Mouse (Mus musculus) kidney, embryonic 14.5 days (tissue): ENCODE results near the gene Nfkbid. TPM values are rescaled to one million over a fixed set of nuclear protein-coding genes. Genes with fewer than 3 reads are reported as not detected.

Experiments used
- ATAC-seq: fragments of 200-750 bp; cut with Nextera tagmentation; 2 replicates; pipeline ENCODE4 v1.8.0; 2017; ENCODE audit warnings: moderate number of reproducible peaks, mild to moderate bottlenecking, moderate TSS enrichment, moderate library complexity; ENCODE audit not compliant: low FRiP score, low TSS enrichment
- H3K27ac ChIP-seq: fragments of 300-500 bp; sonication (generic); 2 replicates; pipeline ENCODE4 v1.5.1; 2014; ENCODE audit warnings: low read depth, mild to moderate bottlenecking, low read length, moderate library complexity, mixed read lengths
- H3K27me3 ChIP-seq: fragments of 300-500 bp; sonication (generic); 2 replicates; pipeline ENCODE4 v1.6.1; 2014; ENCODE audit warnings: mild to moderate bottlenecking, low read length; ENCODE audit not compliant: control insufficient read depth, insufficient read depth
- H3K36me3 ChIP-seq: fragments of 300-500 bp; sonication (generic); 2 replicates; pipeline ENCODE4 v1.6.1; 2014; ENCODE audit warnings: low read length, mixed read lengths; ENCODE audit not compliant: control insufficient read depth, insufficient read depth
- H3K4me1 ChIP-seq: fragments of 300-500 bp; sonication (generic); 2 replicates; pipeline ENCODE4 v1.6.1; 2014; ENCODE audit warnings: low read length, mixed read lengths; ENCODE audit not compliant: control insufficient read depth, insufficient read depth
- H3K4me2 ChIP-seq: fragments of 300-500 bp; sonication (generic); replicated peaks from 2 replicates; pipeline ENCODE4 v1.6.1; 2014; ENCODE audit warnings: low read depth, mild to moderate bottlenecking, low read length
- H3K4me3 ChIP-seq: fragments of 300-500 bp; sonication (generic); 2 replicates; pipeline ENCODE4 v1.5.1; 2014; ENCODE audit warnings: mild to moderate bottlenecking, low read length
- H3K9ac ChIP-seq: fragments of 300-500 bp; sonication (generic); 2 replicates; pipeline ENCODE4 v1.6.1; 2014; ENCODE audit warnings: low read depth, mild to moderate bottlenecking, low read length, moderate library complexity
- H3K9me3 ChIP-seq: fragments of 300-500 bp; sonication (generic); 2 replicates; pipeline ENCODE4 v1.6.1; 2016; ENCODE audit warnings: low read length; ENCODE audit not compliant: control insufficient read depth
- WGBS: fragments of 180-500 bp; shearing (Covaris S2); extraction: QIAGEN DNeasy Blood & Tissue Kit; methylation state at CpG from one replicate; pipeline ENCODE4 v1.1.7; 2014; 5-methylcytosine and 5-hydroxymethylcytosine counted together
- polyA plus RNA-seq: library from polyadenylated mRNA; unstranded; fragments of >200 nt; fragmentation: Nextera tagmentation; extraction: Ambion mirVana; gene quantifications from 2 replicates; pipeline ENCODE4 v1.2.1, GENCODE M21; 2014

The Nfkbid gene
- polyA plus RNA-seq, 1 experiment from 2014 or later: 1.9 TPM

GRCm38 (mm10) chr7:30402343-30402742, 19.2 kb upstream of the Nfkbid start:
- H3K4me2 ChIP-seq: no peak overlapping the region
- H3K27me3 ChIP-seq: no peaks in the 10 kb centered on the region
- ATAC-seq: no peak
- no peaks in the 10 kb centered on the region for H3K36me3 ChIP-seq
- WGBS: 69% methylated on average over 4 of the region's 4 CpGs
- H3K27ac ChIP-seq: no peak overlapping the region
- H3K9ac ChIP-seq: no peak overlapping the region
- H3K4me3 ChIP-seq: no peak overlapping the region
- H3K4me1 ChIP-seq: no peaks in the 10 kb centered on the region
- H3K9me3 ChIP-seq: no peaks in the 10 kb centered on the region

- Histone ChIP-seq H3K4me1 (no peaks in the 10 kb centered on the region), H3K9ac (no peak overlapping the region), H3K27me3 (no peaks in the 10 kb centered on the region), H3K27ac (no peak overlapping the region), H3K4me3 (no peak overlapping the region), H3K9me3 (no peaks in the 10 kb centered on the region), H3K36me3 (no peaks in the 10 kb centered on the region), H3K4me2 (no peak overlapping the region)
- ATAC-seq: no peak
- 88% methylated on average over 3 of the region's 3 CpGs for WGBS
Measured at GRCm38 (mm10) chr7:30408639-30409038, 12.9 kb upstream of the Nfkbid start.

- Histone ChIP-seq H3K27ac (no peak overlapping the region), H3K36me3 (no peaks in the 10 kb centered on the region), H3K4me2 (no peak overlapping the region), H3K9ac (no peak overlapping the region), H3K4me1 (no peaks in the 10 kb centered on the region), H3K9me3 (no peaks in the 10 kb centered on the region), H3K27me3 (no peaks in the 10 kb centered on the region), H3K4me3 (no peak overlapping the region)
- WGBS: 15% methylated on average over 2 of the region's 2 CpGs
- no peak for ATAC-seq
Measured at GRCm38 (mm10) chr7:30409789-30410188, 11.7 kb upstream of the Nfkbid start.

- WGBS: 76% methylated on average over 3 of the region's 3 CpGs
- no peak for ATAC-seq
Measured at GRCm38 (mm10) chr7:30411023-30411422, 10.5 kb upstream of the Nfkbid start.

GRCm38 (mm10) chr7:30412735-30413147, 8.8 kb upstream of the Nfkbid start:
- Histone ChIP-seq H3K4me3 (no peak overlapping the region), H3K9me3 (no peaks in the 10 kb centered on the region), H3K27me3 (no peaks in the 10 kb centered on the region), H3K27ac (no peak overlapping the region), H3K9ac (no peak overlapping the region), H3K4me2 (no peak overlapping the region), H3K4me1 (no peaks in the 10 kb centered on the region), H3K36me3 (no peaks in the 10 kb centered on the region)
- no peak for ATAC-seq
- 60% methylated on average over 4 of the region's 4 CpGs for WGBS

More at GRCm38 (mm10) chr7:30411023-30411422, 10.5 kb upstream of the Nfkbid start:
- Histone ChIP-seq H3K36me3 (no peaks in the 10 kb centered on the region), H3K9ac (no peak overlapping the region), H3K4me2 (no peak overlapping the region), H3K27me3 (no peaks in the 10 kb centered on the region), H3K4me1 (no peaks in the 10 kb centered on the region), H3K4me3 (no peak overlapping the region), H3K9me3 (no peaks in the 10 kb centered on the region), H3K27ac (no peak overlapping the region)

GRCm38 (mm10) chr7:30413596-30413995, 7.9 kb upstream of the Nfkbid start, which contains the start of gene Tyrobp:
Tyrobp (plus strand) TSS chr7:30413760.
- ATAC-seq: no peak
- Histone ChIP-seq H3K4me1 (no peaks in the 10 kb centered on the region), H3K27me3 (no peaks in the 10 kb centered on the region), H3K9me3 (no peaks in the 10 kb centered on the region), H3K4me3 (no peak within 1 kb of the TSS), H3K9ac (no peak within 1 kb of the TSS), H3K27ac (no peak within 1 kb of the TSS), H3K4me2 (no peak within 1 kb of the TSS), H3K36me3 (no peaks in the 10 kb centered on the region)
- WGBS: 57% methylated on average over 5 of the region's 5 CpGs

- Histone ChIP-seq H3K9ac (no peak overlapping the region), H3K36me3 (no peaks in the 10 kb centered on the region), H3K27me3 (no peaks in the 10 kb centered on the region), H3K4me1 (no peaks in the 10 kb centered on the region), H3K4me3 (no peak overlapping the region), H3K4me2 (no peak overlapping the region), H3K9me3 (no peaks in the 10 kb centered on the region), H3K27ac (no peak overlapping the region)
- ATAC-seq: no peak
- 78% methylated on average over 9 of the region's 9 CpGs for WGBS
Measured at GRCm38 (mm10) chr7:30417856-30418255, 3.7 kb upstream of the Nfkbid start.

- H3K4me2 ChIP-seq: no peak within 1 kb of the TSS
Measured at GRCm38 (mm10) chr7:30419561-30420499, 1.7 kb upstream of the Nfkbid start, which contains the start of gene Hcst. Hcst (minus strand) TSS chr7:30419854.

GRCm38 (mm10) chr7:30420673-30421072, 859 bp upstream of the Nfkbid start:
- Histone ChIP-seq H3K27ac (no peak overlapping the region), H3K36me3 (no peaks in the 10 kb centered on the region), H3K9ac (no peak overlapping the region), H3K27me3 (no peaks in the 10 kb centered on the region), H3K9me3 (no peaks in the 10 kb centered on the region), H3K4me1 (no peaks in the 10 kb centered on the region; the same call in 1 of the 2 replicates), H3K4me3 (no peak overlapping the region), H3K4me2 (no peak overlapping the region)
- 91% methylated on average over 3 of the region's 3 CpGs for WGBS
- ATAC-seq: no peak

More at GRCm38 (mm10) chr7:30419561-30420499, 1.7 kb upstream of the Nfkbid start, which contains the start of gene Hcst:
- H3K27ac ChIP-seq: no peak within 1 kb of the TSS
- no peaks in the 10 kb centered on the region for H3K27me3 ChIP-seq
- H3K9me3 ChIP-seq: no peaks in the 10 kb centered on the region
- no peak for ATAC-seq
- 66% methylated on average over 10 of the region's 10 CpGs for WGBS
- no peak within 1 kb of the TSS for H3K4me3 ChIP-seq
- H3K36me3 ChIP-seq: no peaks in the 10 kb centered on the region
- H3K9ac ChIP-seq: no peak within 1 kb of the TSS
- no peaks in the 10 kb centered on the region; the same call in 1 of the 2 replicates for H3K4me1 ChIP-seq
